Comparison of ENCODE assay signal across 8 mouse cellular contexts in the genomic region with DNA sequence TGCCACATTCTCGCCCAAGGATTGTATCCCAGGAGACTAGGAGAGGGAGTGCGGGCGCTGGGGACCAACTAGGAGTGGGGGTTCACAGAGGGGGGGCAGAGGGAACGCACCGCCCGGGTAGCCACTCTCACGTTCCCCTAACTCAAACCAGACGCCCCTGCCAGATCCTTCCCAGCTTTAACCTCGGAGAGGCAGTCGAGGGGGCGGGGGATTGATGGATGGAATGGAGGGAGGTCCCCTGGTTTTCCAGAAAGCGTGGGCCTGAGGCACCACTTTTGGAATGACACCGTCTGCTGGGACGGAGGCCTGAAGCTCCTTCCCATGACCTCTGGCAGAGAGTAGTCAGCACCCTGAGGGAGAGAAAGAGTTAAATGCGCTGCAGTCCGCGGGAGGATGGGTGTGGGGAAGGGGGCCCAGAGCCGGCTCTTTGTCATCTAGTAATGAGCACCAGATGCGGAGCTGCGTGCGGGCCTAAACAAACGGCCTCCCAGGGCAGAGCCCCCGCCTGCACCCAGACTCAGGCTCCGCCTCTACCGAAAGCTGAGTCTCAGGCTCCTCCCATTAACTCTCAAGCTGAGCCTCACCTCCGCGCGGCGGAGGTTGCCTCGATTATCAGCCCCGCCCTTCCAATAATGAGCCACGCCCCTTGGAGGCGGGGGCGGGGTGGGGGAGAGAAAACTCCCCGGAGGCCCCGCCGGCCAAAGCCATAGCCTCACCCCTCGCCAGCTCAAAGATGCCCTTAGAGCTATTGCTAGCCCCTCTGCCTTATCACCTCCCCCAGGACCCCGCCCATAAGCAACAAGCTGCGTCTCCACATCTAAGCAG. TPM values are rescaled to one million over a fixed set of nuclear protein-coding genes. Genes with fewer than 3 reads are reported as not detected.
DNase-seq lines count a peak whose midpoint lies in the region; ATAC-seq and TF ChIP-seq lines count a peak whose summit lies in the region.

No protein-coding gene starts in this region.

- H3K4me2 ChIP-seq in forebrain, postnatal 0 days (ENCODE audit: low read depth) = peak overlapping the region; percentile 83
- peak overlapping the region; percentile 64 for H3K4me2 ChIP-seq in hindbrain, embryonic 12.5 days (replicated peaks)
- peak overlapping the region; percentile 91 for H3K4me2 ChIP-seq in limb, embryonic 15.5 days
- peak overlapping the region; percentile 83 for H3K4me2 ChIP-seq in midbrain, embryonic 15.5 days

- no peaks in the 10 kb centered on the region for H3K36me3 ChIP-seq in forebrain, postnatal 0 days (ENCODE audit: insufficient read depth)
- no peaks in the 10 kb centered on the region for H3K36me3 ChIP-seq in hindbrain, embryonic 12.5 days
- H3K36me3 ChIP-seq in limb, embryonic 15.5 days = no peaks in the 10 kb centered on the region
- no peaks in the 10 kb centered on the region for H3K36me3 ChIP-seq in midbrain, embryonic 15.5 days (replicated peaks)
- no peaks in the 10 kb centered on the region for H3K36me3 ChIP-seq in testis, adult 2 months (ENCODE audit: control insufficient read depth, insufficient read depth, low read length)

- peak; percentile 29; the same call in 1 of the 2 replicates for TF ChIP-seq POLR2A in testis, adult 2 months (IDR thresholded peaks at IDR 0.05; ENCODE audit: control insufficient read depth, low read depth, low read length)

- no peak for TF ChIP-seq CTCF in forebrain, postnatal 0 days (IDR thresholded peaks at IDR 0.05; ENCODE audit: low read depth)
- no peak for TF ChIP-seq CTCF in testis, adult 2 months (IDR thresholded peaks at IDR 0.05; ENCODE audit: control insufficient read depth, insufficient read depth, insufficient replicate concordance, low read depth, low read length)

- peak overlapping the region; percentile 51 for H3K27ac ChIP-seq in forebrain, postnatal 0 days (ENCODE audit: low read depth, low read length)
- peak overlapping the region; percentile 87 for H3K27ac ChIP-seq in hindbrain, embryonic 12.5 days
- H3K27ac ChIP-seq in limb, embryonic 15.5 days = peak overlapping the region; percentile 96
- H3K27ac ChIP-seq in midbrain, embryonic 15.5 days = peak overlapping the region; percentile 39
- no peak overlapping the region for H3K27ac ChIP-seq in testis, adult 2 months (ENCODE audit: control insufficient read depth, insufficient read depth, low read depth, low read length)

- no peaks in the 10 kb centered on the region for H3K9me3 ChIP-seq in forebrain, postnatal 0 days (ENCODE audit: low read length)
- H3K9me3 ChIP-seq in hindbrain, embryonic 12.5 days (replicated peaks) = no peaks in the 10 kb centered on the region
- H3K9me3 ChIP-seq in limb, embryonic 15.5 days = no peaks in the 10 kb centered on the region
- H3K9me3 ChIP-seq in midbrain, embryonic 15.5 days = no peaks in the 10 kb centered on the region

- peak overlapping the region; percentile 42 for H3K4me3 ChIP-seq in forebrain, postnatal 0 days (ENCODE audit: low read depth, low read length)
- peak overlapping the region; percentile 31 for H3K4me3 ChIP-seq in hindbrain, embryonic 12.5 days
- H3K4me3 ChIP-seq in limb, embryonic 15.5 days = peak overlapping the region; percentile 67
- H3K4me3 ChIP-seq in midbrain, embryonic 15.5 days = peak overlapping the region; percentile 43
- H3K4me3 ChIP-seq in testis, adult 2 months (ENCODE audit: control insufficient read depth, low read depth, low read length) = peak overlapping the region; percentile 83

- WGBS in forebrain, postnatal 0 days = 1% methylated on average over 40 of the region's 40 CpGs
- under 1% methylated on average over 40 of the region's 40 CpGs for WGBS in hindbrain, embryonic 12.5 days
- WGBS in limb, embryonic 15.5 days = under 1% methylated on average over 40 of the region's 40 CpGs
- under 1% methylated on average over 40 of the region's 40 CpGs for WGBS in midbrain, embryonic 15.5 days

- peak overlapping the region; percentile 60 for H3K9ac ChIP-seq in forebrain, postnatal 0 days
- peak overlapping the region; percentile 57 for H3K9ac ChIP-seq in hindbrain, embryonic 12.5 days
- H3K9ac ChIP-seq in limb, embryonic 15.5 days = peak overlapping the region; percentile 28; the same call in 1 of the 2 replicates
- H3K9ac ChIP-seq in midbrain, embryonic 15.5 days = peak overlapping the region; percentile 39

- peak; percentile 82 for ATAC-seq in forebrain, postnatal 0 days
- peak; percentile 82 for ATAC-seq in hindbrain, embryonic 12.5 days (ENCODE audit: low FRiP score)
- ATAC-seq in limb, embryonic 15.5 days (ENCODE audit: insufficient number of reproducible peaks, low FRiP score, low TSS enrichment, low read depth) = peak; percentile 86
- peak; percentile 74 for ATAC-seq in midbrain, embryonic 15.5 days (replicated peaks)

- peaks cover 17% of the 10 kb centered on the region for H3K4me1 ChIP-seq in forebrain, postnatal 0 days (ENCODE audit: insufficient read depth)
- peaks cover 58% of the 10 kb centered on the region for H3K4me1 ChIP-seq in hindbrain, embryonic 12.5 days
- peaks cover 63% of the 10 kb centered on the region for H3K4me1 ChIP-seq in limb, embryonic 15.5 days
- H3K4me1 ChIP-seq in midbrain, embryonic 15.5 days = peaks cover 42% of the 10 kb centered on the region
- peaks cover 35% of the 10 kb centered on the region for H3K4me1 ChIP-seq in testis, adult 2 months (ENCODE audit: control insufficient read depth, insufficient read depth, low read length)

- DNase-seq in left cerebral cortex, postnatal 36 days (ENCODE audit: low spot score in 2 of 2) = peak; percentile 21 to 24
- no peak for DNase-seq in left cerebral cortex, adult 11 months (ENCODE audit: low spot score)
- peak; percentile 76 for DNase-seq in c-Kit-negative CD71-positive TER-119-positive erythroid progenitor cells, embryonic 14.5 days (ENCODE audit: low read depth, low spot score)
- peak; percentile 76 for DNase-seq in forebrain, postnatal 0 days

- intact Hi-C loops in left cerebral cortex, postnatal 36 days (cut with DNase I) = loop anchor here (2.0 to 5.0 kb wide), 2 partner anchors 15 to 54 kb away; no protein-coding TSS in a partner anchor

- no peaks in the 10 kb centered on the region for H3K27me3 ChIP-seq in forebrain, postnatal 0 days (ENCODE audit: insufficient read depth, low read length)
- peaks cover 48% of the 10 kb centered on the region for H3K27me3 ChIP-seq in hindbrain, embryonic 12.5 days
- H3K27me3 ChIP-seq in limb, embryonic 15.5 days = peaks cover 6% of the 10 kb centered on the region; the same call in 1 of the 2 replicates
- peaks cover 37% of the 10 kb centered on the region for H3K27me3 ChIP-seq in midbrain, embryonic 15.5 days (replicated peaks)
- H3K27me3 ChIP-seq in testis, adult 2 months (ENCODE audit: control insufficient read depth, insufficient read depth, low read length) = no peaks in the 10 kb centered on the region

RNA-seq across cellular contexts. Expression of a gene that starts 3.9 kb away (rescaled TPM):
- 1 to 10 TPM; 4.6 to 5.1 TPM for total RNA-seq in left cerebral cortex, postnatal 36 days (2021)
- total RNA-seq in forebrain, postnatal 0 days (2014; rRNA removed) = 11.8 and 20.8 TPM in 2 replicates
- 16.3 and 18.1 TPM in 2 replicates for polyA plus RNA-seq in forebrain, postnatal 0 days (2015; fragmentation: Nextera tagmentation; extraction: Ambion mirVana)
- 32.0 and 41.9 TPM in 2 replicates for polyA plus RNA-seq in hindbrain, embryonic 12.5 days (2016; fragmentation: Nextera tagmentation; extraction: Ambion mirVana)
- 95.9 and 117 TPM in 2 replicates for polyA plus RNA-seq in limb, embryonic 15.5 days (2015; fragmentation: Nextera tagmentation; extraction: Ambion mirVana)
- polyA plus RNA-seq in midbrain, embryonic 15.5 days (2015; fragmentation: Nextera tagmentation; extraction: Ambion mirVana) = 19.7 and 24.2 TPM in 2 replicates
- polyA plus RNA-seq in testis, adult 2 months (2012; rRNA removed) = 2.5 and 2.9 TPM in 2 replicates

RNA-seq across cellular contexts. Expression of a gene that starts 13.6 kb away (rescaled TPM):
- 100 to 1,000 TPM; 152 to 188 TPM for total RNA-seq in left cerebral cortex, postnatal 36 days (2021)
- total RNA-seq in forebrain, postnatal 0 days (2014; rRNA removed) = 22.6 and 37.0 TPM in 2 replicates
- 40.6 and 46.2 TPM in 2 replicates for polyA plus RNA-seq in forebrain, postnatal 0 days (2015; fragmentation: Nextera tagmentation; extraction: Ambion mirVana)
- polyA plus RNA-seq in hindbrain, embryonic 12.5 days (2016; fragmentation: Nextera tagmentation; extraction: Ambion mirVana) = 1.5 and 2.4 TPM in 2 replicates
- polyA plus RNA-seq in limb, embryonic 15.5 days (2015; fragmentation: Nextera tagmentation; extraction: Ambion mirVana) = 1.0 and 2.2 TPM in 2 replicates
- polyA plus RNA-seq in midbrain, embryonic 15.5 days (2015; fragmentation: Nextera tagmentation; extraction: Ambion mirVana) = 20.3 and 21.2 TPM in 2 replicates
- 22.5 and 22.6 TPM in 2 replicates for polyA plus RNA-seq in testis, adult 2 months (2012; rRNA removed)

RNA-seq across cellular contexts. Expression of a gene that starts 16.6 kb away (rescaled TPM):
- 10 to 100 TPM; 24.8 to 26.1 TPM for total RNA-seq in left cerebral cortex, postnatal 36 days (2021)
- 44.6 and 54.9 TPM in 2 replicates for total RNA-seq in forebrain, postnatal 0 days (2014; rRNA removed)
- 50.5 and 59.9 TPM in 2 replicates for polyA plus RNA-seq in forebrain, postnatal 0 days (2015; fragmentation: Nextera tagmentation; extraction: Ambion mirVana)
- polyA plus RNA-seq in hindbrain, embryonic 12.5 days (2016; fragmentation: Nextera tagmentation; extraction: Ambion mirVana) = 60.3 and 61.6 TPM in 2 replicates
- 126 and 140 TPM in 2 replicates for polyA plus RNA-seq in limb, embryonic 15.5 days (2015; fragmentation: Nextera tagmentation; extraction: Ambion mirVana)
- polyA plus RNA-seq in midbrain, embryonic 15.5 days (2015; fragmentation: Nextera tagmentation; extraction: Ambion mirVana) = 43.4 and 55.8 TPM in 2 replicates
- 134 and 144 TPM in 2 replicates for polyA plus RNA-seq in testis, adult 2 months (2012; rRNA removed)

RNA-seq across cellular contexts. Expression of a gene that starts 21.5 kb away (rescaled TPM):
- total RNA-seq in left cerebral cortex, postnatal 36 days (2021) = 10 to 100 TPM; 70.3 to 88.1 TPM
- total RNA-seq in forebrain, postnatal 0 days (2014; rRNA removed) = 3.0 and 9.8 TPM in 2 replicates
- polyA plus RNA-seq in forebrain, postnatal 0 days (2015; fragmentation: Nextera tagmentation; extraction: Ambion mirVana) = 1.7 and 2.4 TPM in 2 replicates
- polyA plus RNA-seq in hindbrain, embryonic 12.5 days (2016; fragmentation: Nextera tagmentation; extraction: Ambion mirVana) = 1.4 and 1.6 TPM in 2 replicates
- polyA plus RNA-seq in limb, embryonic 15.5 days (2015; fragmentation: Nextera tagmentation; extraction: Ambion mirVana) = 2.6 and 3.2 TPM in 2 replicates
- 0.91 and 1.6 TPM in 2 replicates for polyA plus RNA-seq in midbrain, embryonic 15.5 days (2015; fragmentation: Nextera tagmentation; extraction: Ambion mirVana)
- polyA plus RNA-seq in testis, adult 2 months (2012; rRNA removed) = 27.1 and 27.5 TPM in 2 replicates

RNA-seq across cellular contexts. Expression of a gene that starts 26.6 kb away (rescaled TPM):
- total RNA-seq in left cerebral cortex, postnatal 36 days (2021) = 100 to 1,000 TPM; 260 to 267 TPM
- total RNA-seq in forebrain, postnatal 0 days (2014; rRNA removed) = 567 and 663 TPM in 2 replicates
- 563 and 604 TPM in 2 replicates for polyA plus RNA-seq in forebrain, postnatal 0 days (2015; fragmentation: Nextera tagmentation; extraction: Ambion mirVana)
- polyA plus RNA-seq in hindbrain, embryonic 12.5 days (2016; fragmentation: Nextera tagmentation; extraction: Ambion mirVana) = 213 and 216 TPM in 2 replicates
- 17.6 and 26.3 TPM in 2 replicates for polyA plus RNA-seq in limb, embryonic 15.5 days (2015; fragmentation: Nextera tagmentation; extraction: Ambion mirVana)
- polyA plus RNA-seq in midbrain, embryonic 15.5 days (2015; fragmentation: Nextera tagmentation; extraction: Ambion mirVana) = 480 and 492 TPM in 2 replicates
- polyA plus RNA-seq in testis, adult 2 months (2012; rRNA removed) = 42.8 and 43.5 TPM in 2 replicates

Comparison
In these comparisons a context has a peak if more than half of its experiments do, and no peak if none do; other contexts are left out.
1. H3K4me3 ChIP-seq: peak in every context shown above with its lines; median percentile 83 in testis, adult 2 months; 67 in limb, embryonic 15.5 days; 43 in midbrain, embryonic 15.5 days; 42 in forebrain, postnatal 0 days; 31 in hindbrain, embryonic 12.5 days.